Mouse (Mus musculus): Measurements from ENCODE around the gene Rufy3. TPM values are rescaled to one million over a fixed set of nuclear protein-coding genes. Genes with fewer than 3 reads are reported as not detected.

The Rufy3 gene
- total and polyA plus RNA-seq, 3 experiments: 13.6 to 22.3 (median 17.4) TPM

DNA sequence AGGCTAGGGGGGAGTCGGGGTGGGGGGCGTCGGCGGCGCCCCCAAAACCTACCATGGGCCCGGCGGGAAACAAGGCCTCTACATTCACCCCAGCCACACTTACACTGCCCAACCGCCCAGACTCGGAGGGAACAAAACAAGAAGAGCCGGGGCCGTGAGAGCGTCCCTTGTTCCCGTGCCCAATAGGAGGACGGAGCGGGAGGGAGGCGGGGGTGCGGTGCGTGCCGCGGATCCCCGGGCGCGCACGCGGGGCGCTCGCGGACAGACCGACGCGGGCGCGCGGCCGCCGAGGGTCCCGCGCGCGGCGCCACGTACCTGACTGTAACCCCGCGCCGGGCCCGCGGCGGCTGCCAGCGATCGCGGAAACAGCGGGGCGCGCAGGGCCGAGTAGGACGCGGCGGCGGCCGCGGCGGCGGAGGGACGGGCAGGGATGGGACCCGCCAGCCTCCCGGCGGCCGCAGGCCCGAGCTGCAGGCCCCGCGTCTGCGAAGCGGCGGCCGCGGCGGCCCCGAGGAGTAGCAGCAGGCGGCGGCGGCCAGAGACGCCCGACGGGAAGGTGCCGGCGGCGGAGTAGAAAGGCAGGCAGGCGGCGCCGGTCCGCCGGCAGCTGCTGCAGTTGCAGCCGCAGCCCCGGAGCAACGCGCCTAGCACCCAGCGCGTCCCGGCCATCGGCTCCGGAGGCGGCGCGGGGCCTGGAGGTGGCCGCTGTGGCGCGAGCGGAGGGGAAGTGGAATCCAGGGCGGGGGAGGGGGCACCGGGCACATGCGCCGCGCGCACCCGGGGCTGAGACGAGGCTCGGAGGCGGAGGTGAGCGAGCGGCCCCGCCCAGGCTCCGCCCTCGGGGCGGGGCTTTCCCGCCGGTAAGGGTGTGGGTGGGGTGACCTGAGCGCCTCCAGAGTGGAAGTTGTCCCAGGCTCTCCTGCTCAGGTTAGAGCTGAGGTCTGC is 110.9 kb downstream of the Rufy3 start, which contains the start of gene Grsf1 (continued):
- TF ChIP-seq MAFK (IDR thresholded peaks at IDR 0.05; ENCODE audit: insufficient replicate concordance, low read length) (no peak), USF2 (conservative IDR thresholded peaks at IDR 0.05; ENCODE audit: low read depth, low read length) (no peak), KAT2A (IDR thresholded peaks at IDR 0.05; ENCODE audit: insufficient replicate concordance, low read length) (0 out of 2 replicates have a peak, but pooled peaks have one; percentile 42), JUND (conservative IDR thresholded peaks at IDR 0.05; ENCODE audit: low read depth, low read length) (no peak), CTCF (conservative IDR thresholded peaks at IDR 0.05 in 1 of 2, IDR thresholded peaks at IDR 0.05 in 1 of 2; ENCODE audit: low read depth in 2 of 2, low read length in 2 of 2) (no peak), BHLHE40 (IDR thresholded peaks at IDR 0.05; ENCODE audit: low read depth, low read length) (peak; percentile 54; the same call in 1 of the 2 replicates), NRF1 (IDR thresholded peaks at IDR 0.05; ENCODE audit: low read depth, low read length) (peak; percentile 86), NELFE (IDR thresholded peaks at IDR 0.05; ENCODE audit: low read depth, low read length) (peak; percentile 76), CHD2 (IDR thresholded peaks at IDR 0.05; ENCODE audit: low read length) (peak; percentile 49; the same call in 1 of the 2 replicates), ZMIZ1 (IDR thresholded peaks at IDR 0.05; ENCODE audit: low read depth, low read length) (peak; percentile 73; the same call in 1 of the 2 replicates), EP300 (IDR thresholded peaks at IDR 0.05; ENCODE audit: low read length) (no peak), GABPA (IDR thresholded peaks at IDR 0.05; ENCODE audit: insufficient replicate concordance, low read depth, low read length) (no peak), JUN (IDR thresholded peaks at IDR 0.05; ENCODE audit: insufficient read depth, low read depth, low read length) (no peak), UBTF (IDR thresholded peaks at IDR 0.05; ENCODE audit: low read depth, low read length) (no peak), MXI1 (IDR thresholded peaks at IDR 0.05; ENCODE audit: low read depth, low read length) (peak; percentile 52), POLR2A (IDR thresholded peaks at IDR 0.05; ENCODE audit: low read depth, low read length) (peak; percentile 74), PAX5 (IDR thresholded peaks at IDR 0.05; ENCODE audit: low read length) (no peak), MAZ (IDR thresholded peaks at IDR 0.05; ENCODE audit: low read depth, low read length) (peak; percentile 70; the same call in 1 of the 2 replicates), ZKSCAN1 (IDR thresholded peaks at IDR 0.05; ENCODE audit: borderline replicate concordance, low read depth, low read length) (no peak), MEF2A (IDR thresholded peaks at IDR 0.05; ENCODE audit: borderline replicate concordance, low read depth, low read length) (no peak), ZC3H11A (IDR thresholded peaks at IDR 0.05; ENCODE audit: low read depth, low read length) (no peak), RCOR1 (conservative IDR thresholded peaks at IDR 0.05; ENCODE audit: low read depth, low read length) (no peak), SIN3A (IDR thresholded peaks at IDR 0.05; ENCODE audit: low read length) (peak; percentile 37)

DNA sequence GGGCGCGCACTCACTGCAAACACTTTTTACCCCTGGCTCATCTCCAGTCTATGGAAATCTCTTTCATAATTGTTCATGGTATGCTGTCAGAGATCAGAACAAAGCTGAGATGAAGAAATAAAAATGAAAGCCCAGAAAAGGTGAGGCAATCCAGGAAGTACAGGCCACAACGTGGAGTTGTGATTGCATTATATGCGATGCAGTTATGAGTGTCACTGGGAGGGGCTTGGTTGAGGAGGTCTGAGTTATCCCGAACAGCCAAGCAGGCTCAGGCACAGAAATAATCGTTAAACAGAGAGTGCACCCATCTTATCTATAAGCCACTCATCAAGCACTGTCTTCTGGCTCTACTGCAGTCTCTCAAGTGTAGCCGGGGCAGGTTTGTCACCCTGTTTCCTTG is 114.1 kb downstream of the Rufy3 start:
- no peak for TF ChIP-seq TBP (conservative IDR thresholded peaks at IDR 0.05; ENCODE audit: low read depth, low read length)
- no peak for TF ChIP-seq ZNF384 (IDR thresholded peaks at IDR 0.05; ENCODE audit: low read depth, low read length)
- no peak for TF ChIP-seq USF1 (IDR thresholded peaks at IDR 0.05; ENCODE audit: low read depth, low read length)
- no peak for TF ChIP-seq RAD21 (IDR thresholded peaks at IDR 0.05; ENCODE audit: low read depth, low read length)
- TF ChIP-seq CHD2 (IDR thresholded peaks at IDR 0.05; ENCODE audit: low read length): no peak
- no peak for TF ChIP-seq UBTF (IDR thresholded peaks at IDR 0.05; ENCODE audit: low read depth, low read length)
- no peak for TF ChIP-seq MYC (IDR thresholded peaks at IDR 0.05; ENCODE audit: low read depth, low read length)
- TF ChIP-seq ZKSCAN1 (IDR thresholded peaks at IDR 0.05; ENCODE audit: borderline replicate concordance, low read depth, low read length): no peak
- TF ChIP-seq NELFE (IDR thresholded peaks at IDR 0.05; ENCODE audit: low read depth, low read length): no peak
- TF ChIP-seq CTCF (conservative IDR thresholded peaks at IDR 0.05 in 1 of 2, IDR thresholded peaks at IDR 0.05 in 1 of 2; ENCODE audit: low read depth in 2 of 2, low read length in 2 of 2): no peak
- TF ChIP-seq POLR2AphosphoS2 (IDR thresholded peaks at IDR 0.05; ENCODE audit: low read depth, low read length): no peak
- TF ChIP-seq MAFK (IDR thresholded peaks at IDR 0.05; ENCODE audit: insufficient replicate concordance, low read length): no peak
- no peak for TF ChIP-seq ETS1 (conservative IDR thresholded peaks at IDR 0.05; ENCODE audit: low read depth, low read length)
- TF ChIP-seq MAZ (IDR thresholded peaks at IDR 0.05; ENCODE audit: low read depth, low read length): no peak
- TF ChIP-seq MAX (IDR thresholded peaks at IDR 0.05; ENCODE audit: low read length): no peak
- no peak overlapping the region for H3K4me2 ChIP-seq (ENCODE audit: insufficient read depth, low read depth, poor library complexity, severe bottlenecking)
- no peak overlapping the region for H3K27ac ChIP-seq (ENCODE audit: insufficient read depth, low read depth)
- no peaks in the 10 kb centered on the region for H3K9me3 ChIP-seq (replicated peaks; ENCODE audit: low read length)
- dilution Hi-C loops (cut with MboI; ENCODE audit: extremely low pct_ligation_motif_present, extremely low pct_unique_long_range_greater_than_20kb, low sequenced_read_pairs) (no loop called here), in situ Hi-C loops (cut with MboI; ENCODE audit: low pct_ligation_motif_present, low pct_unique_long_range_greater_than_20kb, low sequenced_read_pairs) (no loop called here)
- H3K27me3 ChIP-seq (replicated peaks): no peaks in the 10 kb centered on the region
- H3K36me3 ChIP-seq (replicated peaks in 1 of 2; ENCODE audit: control insufficient read depth in 1 of 2, insufficient read depth in 1 of 2, low read length in 1 of 2): no peaks in the 10 kb centered on the region
- peaks cover 20% of the 10 kb centered on the region for H3K79me2 ChIP-seq (replicated peaks; ENCODE audit: control insufficient read depth, extremely low read depth, insufficient read depth, poor library complexity, severe bottlenecking)
- no peak overlapping the region for H3K9ac ChIP-seq (ENCODE audit: insufficient read depth, low read depth)
- DNase-seq (ENCODE audit: extremely low read depth): no peak
- H3K4me1 ChIP-seq (ENCODE audit: control insufficient read depth in 1 of 2, insufficient read depth in 2 of 2): peaks cover 2 to 5% of the 10 kb centered on the region in 2 experiments; a peak in 3 of 4 replicates
- no peak overlapping the region for H3K4me3 ChIP-seq (replicated peaks in 1 of 3; ENCODE audit: low read depth in 2 of 3, low read length in 2 of 3, poor library complexity in 1 of 3)

Data from CH12.LX (cell line).